Mouse (Mus musculus): ENCODE measurements at regions not wholly inside any gene's neighbourhood (a gene's known extent, or its start where the extent isn't known, plus 50 kb on each side); places are given as distances from the start of the nearest gene placed in this dataset.

- Histone ChIP-seq H3K4me3 (replicated peaks; ENCODE audit: low read length) (no peak overlapping the region), H3K4me1 (ENCODE audit: control insufficient read depth, insufficient read depth, low read length) (peaks cover 14% of the 10 kb centered on the region; the same call in 1 of the 2 replicates), H3K36me3 (ENCODE audit: control insufficient read depth, insufficient read depth, low read length) (no peaks in the 10 kb centered on the region), H3K27ac (ENCODE audit: low read length) (no peak overlapping the region), H3K4me2 (ENCODE audit: low read depth, low read length) (0 out of 2 replicates have a peak overlapping the region, but pooled peaks have one; percentile 5), H3K27me3 (ENCODE audit: control insufficient read depth, insufficient read depth, low read length) (no peaks in the 10 kb centered on the region), H3K9me3 (replicated peaks; ENCODE audit: control insufficient read depth, low read length) (no peaks in the 10 kb centered on the region), H3K9ac (ENCODE audit: low read length) (no peak overlapping the region)
- ATAC-seq (ENCODE audit: insufficient read depth, low FRiP score) = no peak
- 46% methylated on average over 13 of the region's 13 CpGs for WGBS
Measured at GRCm38 (mm10) chr5:75387886-75388454, 186.7 kb upstream of the Kit start.

- ATAC-seq (ENCODE audit: insufficient read depth, low FRiP score) = 0 out of 2 replicates have a peak, but pooled peaks have one; percentile 38
- Histone ChIP-seq H3K4me2 (ENCODE audit: low read depth, low read length) (no peak overlapping the region), H3K4me1 (ENCODE audit: control insufficient read depth, insufficient read depth, low read length) (peaks cover 14% of the 10 kb centered on the region; the same call in 1 of the 2 replicates), H3K36me3 (ENCODE audit: control insufficient read depth, insufficient read depth, low read length) (no peaks in the 10 kb centered on the region), H3K27me3 (ENCODE audit: control insufficient read depth, insufficient read depth, low read length) (no peaks in the 10 kb centered on the region), H3K27ac (ENCODE audit: low read length) (peak overlapping the region; percentile 57; the same call in 1 of the 2 replicates), H3K9me3 (replicated peaks; ENCODE audit: control insufficient read depth, low read length) (no peaks in the 10 kb centered on the region), H3K4me3 (replicated peaks; ENCODE audit: low read length) (no peak overlapping the region), H3K9ac (ENCODE audit: low read length) (no peak overlapping the region)
- WGBS = 64% methylated on average over 7 of the region's 7 CpGs
Measured at GRCm38 (mm10) chr5:75388699-75389260, 185.9 kb upstream of the Kit start.

GRCm38 (mm10) chr5:75389433-75389971 is 185.2 kb upstream of the Kit start:
- Histone ChIP-seq H3K36me3 (ENCODE audit: control insufficient read depth, insufficient read depth, low read length) (no peaks in the 10 kb centered on the region), H3K27ac (ENCODE audit: low read length) (peak overlapping the region; percentile 57; the same call in 1 of the 2 replicates), H3K27me3 (ENCODE audit: control insufficient read depth, insufficient read depth, low read length) (no peaks in the 10 kb centered on the region), H3K4me2 (ENCODE audit: low read depth, low read length) (no peak overlapping the region), H3K4me1 (ENCODE audit: control insufficient read depth, insufficient read depth, low read length) (peaks cover 14% of the 10 kb centered on the region; the same call in 1 of the 2 replicates), H3K9me3 (replicated peaks; ENCODE audit: control insufficient read depth, low read length) (no peaks in the 10 kb centered on the region), H3K4me3 (replicated peaks; ENCODE audit: low read length) (no peak overlapping the region), H3K9ac (ENCODE audit: low read length) (no peak overlapping the region)
- WGBS = 42% methylated on average over 7 of the region's 7 CpGs
- ATAC-seq (ENCODE audit: insufficient read depth, low FRiP score) = 0 out of 2 replicates have a peak, but pooled peaks have one; percentile 53

GRCm38 (mm10) chr5:75398820-75399219 is 175.9 kb upstream of the Kit start:
- no peak overlapping the region for H3K27ac ChIP-seq (ENCODE audit: low read length)
- no peak overlapping the region for H3K9ac ChIP-seq (ENCODE audit: low read length)
- ATAC-seq (ENCODE audit: insufficient read depth, low FRiP score) = no peak
- H3K4me3 ChIP-seq (replicated peaks; ENCODE audit: low read length) = no peak overlapping the region
- no peak overlapping the region for H3K4me2 ChIP-seq (ENCODE audit: low read depth, low read length)
- H3K27me3 ChIP-seq (ENCODE audit: control insufficient read depth, insufficient read depth, low read length) = no peaks in the 10 kb centered on the region
- H3K36me3 ChIP-seq (ENCODE audit: control insufficient read depth, insufficient read depth, low read length) = no peaks in the 10 kb centered on the region
- WGBS = 84% methylated on average over 5 of the region's 5 CpGs
- no peaks in the 10 kb centered on the region for H3K9me3 ChIP-seq (replicated peaks; ENCODE audit: control insufficient read depth, low read length)
- peaks cover 19% of the 10 kb centered on the region for H3K4me1 ChIP-seq (ENCODE audit: control insufficient read depth, insufficient read depth, low read length)

GRCm38 (mm10) chr5:75401734-75402133 is 173.0 kb upstream of the Kit start:
- no peak overlapping the region for H3K27ac ChIP-seq (ENCODE audit: low read length)
- WGBS = 79% methylated on average over 3 of the region's 3 CpGs
- H3K27me3 ChIP-seq (ENCODE audit: control insufficient read depth, insufficient read depth, low read length) = no peaks in the 10 kb centered on the region
- no peaks in the 10 kb centered on the region for H3K36me3 ChIP-seq (ENCODE audit: control insufficient read depth, insufficient read depth, low read length)
- no peak for ATAC-seq (ENCODE audit: insufficient read depth, low FRiP score)
- H3K4me3 ChIP-seq (replicated peaks; ENCODE audit: low read length) = no peak overlapping the region
- H3K9me3 ChIP-seq (replicated peaks; ENCODE audit: control insufficient read depth, low read length) = no peaks in the 10 kb centered on the region
- no peak overlapping the region for H3K4me2 ChIP-seq (ENCODE audit: low read depth, low read length)
- H3K4me1 ChIP-seq (ENCODE audit: control insufficient read depth, insufficient read depth, low read length) = peaks cover 33% of the 10 kb centered on the region
- H3K9ac ChIP-seq (ENCODE audit: low read length) = no peak overlapping the region

- Histone ChIP-seq H3K27ac (ENCODE audit: low read length) (no peak overlapping the region), H3K9ac (ENCODE audit: low read length) (no peak overlapping the region)
Measured at GRCm38 (mm10) chr5:75402631-75403030, 172.1 kb upstream of the Kit start.

GRCm38 (mm10) chr5:75403531-75403930 is 171.2 kb upstream of the Kit start:
- no peaks in the 10 kb centered on the region for H3K36me3 ChIP-seq (ENCODE audit: control insufficient read depth, insufficient read depth, low read length)
- peak overlapping the region; percentile 60; the same call in 1 of the 2 replicates for H3K27ac ChIP-seq (ENCODE audit: low read length)
- H3K4me2 ChIP-seq (ENCODE audit: low read depth, low read length) = no peak overlapping the region
- H3K9ac ChIP-seq (ENCODE audit: low read length) = no peak overlapping the region
- H3K4me3 ChIP-seq (replicated peaks; ENCODE audit: low read length) = no peak overlapping the region
- 79% methylated on average over 5 of the region's 5 CpGs for WGBS
- H3K9me3 ChIP-seq (replicated peaks; ENCODE audit: control insufficient read depth, low read length) = no peaks in the 10 kb centered on the region
- ATAC-seq (ENCODE audit: insufficient read depth, low FRiP score) = no peak
- no peaks in the 10 kb centered on the region for H3K27me3 ChIP-seq (ENCODE audit: control insufficient read depth, insufficient read depth, low read length)
- peaks cover 33% of the 10 kb centered on the region for H3K4me1 ChIP-seq (ENCODE audit: control insufficient read depth, insufficient read depth, low read length)

More at GRCm38 (mm10) chr5:75402631-75403030, 172.1 kb upstream of the Kit start:
- no peaks in the 10 kb centered on the region for H3K9me3 ChIP-seq (replicated peaks; ENCODE audit: control insufficient read depth, low read length)
- peaks cover 33% of the 10 kb centered on the region for H3K4me1 ChIP-seq (ENCODE audit: control insufficient read depth, insufficient read depth, low read length)
- H3K27me3 ChIP-seq (ENCODE audit: control insufficient read depth, insufficient read depth, low read length) = no peaks in the 10 kb centered on the region
- no peak overlapping the region for H3K4me2 ChIP-seq (ENCODE audit: low read depth, low read length)
- no peak for ATAC-seq (ENCODE audit: insufficient read depth, low FRiP score)
- no peak overlapping the region for H3K4me3 ChIP-seq (replicated peaks; ENCODE audit: low read length)
- 36% methylated on average over 3 of the region's 3 CpGs for WGBS
- no peaks in the 10 kb centered on the region for H3K36me3 ChIP-seq (ENCODE audit: control insufficient read depth, insufficient read depth, low read length)

GRCm38 (mm10) chr5:75404601-75405285 is 170.0 kb upstream of the Kit start:
- peaks cover 33% of the 10 kb centered on the region for H3K4me1 ChIP-seq (ENCODE audit: control insufficient read depth, insufficient read depth, low read length)
- H3K4me2 ChIP-seq (ENCODE audit: low read depth, low read length) = no peak overlapping the region
- H3K9me3 ChIP-seq (replicated peaks; ENCODE audit: control insufficient read depth, low read length) = no peaks in the 10 kb centered on the region
- no peak overlapping the region for H3K4me3 ChIP-seq (replicated peaks; ENCODE audit: low read length)
- no peak overlapping the region; the same call in 1 of the 2 replicates for H3K27ac ChIP-seq (ENCODE audit: low read length)
- WGBS = 45% methylated on average over 9 of the region's 9 CpGs
- ATAC-seq (ENCODE audit: insufficient read depth, low FRiP score) = no peak
- no peaks in the 10 kb centered on the region for H3K27me3 ChIP-seq (ENCODE audit: control insufficient read depth, insufficient read depth, low read length)
- no peaks in the 10 kb centered on the region for H3K36me3 ChIP-seq (ENCODE audit: control insufficient read depth, insufficient read depth, low read length)
- H3K9ac ChIP-seq (ENCODE audit: low read length) = no peak overlapping the region

GRCm38 (mm10) chr5:75405496-75405895 is 169.2 kb upstream of the Kit start:
- Histone ChIP-seq H3K27ac (ENCODE audit: low read length) (no peak overlapping the region), H3K4me1 (ENCODE audit: control insufficient read depth, insufficient read depth, low read length) (peaks cover 33% of the 10 kb centered on the region), H3K4me2 (ENCODE audit: low read depth, low read length) (no peak overlapping the region), H3K9me3 (replicated peaks; ENCODE audit: control insufficient read depth, low read length) (no peaks in the 10 kb centered on the region), H3K4me3 (replicated peaks; ENCODE audit: low read length) (no peak overlapping the region), H3K9ac (ENCODE audit: low read length) (no peak overlapping the region), H3K36me3 (ENCODE audit: control insufficient read depth, insufficient read depth, low read length) (no peaks in the 10 kb centered on the region), H3K27me3 (ENCODE audit: control insufficient read depth, insufficient read depth, low read length) (no peaks in the 10 kb centered on the region)
- 54% methylated on average over 7 of the region's 7 CpGs for WGBS
- ATAC-seq (ENCODE audit: insufficient read depth, low FRiP score) = no peak
